Mouse (Mus musculus): ENCODE data around the gene Dnaaf1. TPM values are rescaled to one million over a fixed set of nuclear protein-coding genes. Genes with fewer than 3 reads are reported as not detected.

Dnaaf1 gene
- polyA plus RNA-seq, 1 experiment from 2014 or later: 0.11 TPM

- Histone ChIP-seq H3K9ac (ENCODE audit: low read depth, low read length) (no peak overlapping the region), H3K9me3 (ENCODE audit: control insufficient read depth, low read length) (no peaks in the 10 kb centered on the region), H3K4me1 (ENCODE audit: control insufficient read depth, insufficient read depth, low read length) (no peaks in the 10 kb centered on the region), H3K4me3 (ENCODE audit: low read length) (no peak overlapping the region), H3K27ac (ENCODE audit: low read depth, low read length) (no peak overlapping the region), H3K4me2 (replicated peaks; ENCODE audit: low read depth, low read length) (no peak overlapping the region), H3K36me3 (ENCODE audit: control insufficient read depth, insufficient read depth, low read length) (peaks cover 39% of the 10 kb centered on the region), H3K27me3 (ENCODE audit: control insufficient read depth, insufficient read depth, low read length) (no peaks in the 10 kb centered on the region)
- 78% methylated on average over 11 of the region's 11 CpGs for WGBS
- no peak for ATAC-seq (ENCODE audit: low FRiP score, low TSS enrichment)
Observed at GRCm38 (mm10) chr8:119566367-119566766, 8.7 kb upstream of the Dnaaf1 start.

DNA sequence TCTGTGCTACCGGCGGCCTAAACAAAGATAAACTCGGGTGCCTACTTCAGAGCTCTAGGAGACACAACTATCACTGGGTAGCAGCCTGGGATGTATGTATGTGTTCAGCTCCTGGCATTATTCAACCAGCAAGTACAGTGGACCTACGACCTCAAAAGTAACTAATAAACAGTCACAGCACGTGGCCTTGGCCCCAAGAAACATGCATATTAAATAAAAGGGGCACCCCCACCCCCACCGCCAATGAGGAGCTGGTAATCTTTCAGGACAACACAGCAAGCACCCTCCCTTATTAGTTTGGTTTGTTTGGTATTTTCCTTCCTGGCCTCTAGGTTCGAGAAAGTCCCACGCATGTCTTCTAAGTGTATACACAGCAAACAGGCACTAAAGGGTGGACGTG is 6.8 kb upstream of the Dnaaf1 start:
- peaks cover 30% of the 10 kb centered on the region for H3K36me3 ChIP-seq (ENCODE audit: control insufficient read depth, insufficient read depth, low read length)
- no peak overlapping the region for H3K9ac ChIP-seq (ENCODE audit: low read depth, low read length)
- ATAC-seq (ENCODE audit: low FRiP score, low TSS enrichment): no peak
- no peaks in the 10 kb centered on the region for H3K4me1 ChIP-seq (ENCODE audit: control insufficient read depth, insufficient read depth, low read length)
- 88% methylated on average over 9 of the region's 9 CpGs for WGBS
- H3K9me3 ChIP-seq (ENCODE audit: control insufficient read depth, low read length): no peaks in the 10 kb centered on the region
- no peaks in the 10 kb centered on the region; the same call in 1 of the 2 replicates for H3K27me3 ChIP-seq (ENCODE audit: control insufficient read depth, insufficient read depth, low read length)
- no peak overlapping the region for H3K4me3 ChIP-seq (ENCODE audit: low read length)
- no peak overlapping the region for H3K27ac ChIP-seq (ENCODE audit: low read depth, low read length)
- H3K4me2 ChIP-seq (replicated peaks; ENCODE audit: low read depth, low read length): no peak overlapping the region

GRCm38 (mm10) chr8:119568951-119569350 is 6.1 kb upstream of the Dnaaf1 start:
- no peak overlapping the region for H3K4me3 ChIP-seq (ENCODE audit: low read length)
- H3K9me3 ChIP-seq (ENCODE audit: control insufficient read depth, low read length): no peaks in the 10 kb centered on the region
- H3K4me1 ChIP-seq (ENCODE audit: control insufficient read depth, insufficient read depth, low read length): peaks cover 3% of the 10 kb centered on the region; the same call in 1 of the 2 replicates
- no peaks in the 10 kb centered on the region; the same call in 1 of the 2 replicates for H3K27me3 ChIP-seq (ENCODE audit: control insufficient read depth, insufficient read depth, low read length)
- no peak overlapping the region for H3K9ac ChIP-seq (ENCODE audit: low read depth, low read length)
- H3K36me3 ChIP-seq (ENCODE audit: control insufficient read depth, insufficient read depth, low read length): peaks cover 24% of the 10 kb centered on the region
- WGBS: 75% methylated on average over 7 of the region's 7 CpGs
- ATAC-seq (ENCODE audit: low FRiP score, low TSS enrichment): no peak
- no peak overlapping the region for H3K27ac ChIP-seq (ENCODE audit: low read depth, low read length)
- no peak overlapping the region for H3K4me2 ChIP-seq (replicated peaks; ENCODE audit: low read depth, low read length)

DNA sequence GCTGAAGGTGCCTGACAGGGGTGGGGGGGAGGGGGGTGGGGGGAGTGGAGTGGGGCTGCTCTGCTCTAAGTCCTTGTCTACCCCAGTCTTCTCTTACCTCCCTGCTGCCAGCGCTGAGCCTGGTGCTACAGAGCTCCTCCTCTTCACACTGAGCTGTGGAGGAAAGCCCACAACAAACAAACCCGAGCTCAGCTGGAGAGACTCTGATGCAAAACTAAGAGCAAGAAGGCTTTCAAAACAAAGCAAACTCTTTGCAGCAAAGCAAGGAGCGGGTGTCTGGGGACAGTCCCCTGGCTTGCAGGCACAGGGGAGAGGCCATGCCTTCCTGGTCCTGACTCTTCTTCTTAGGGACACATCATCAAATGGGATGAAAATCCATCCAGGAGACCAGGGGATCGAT is 5.2 kb upstream of the Dnaaf1 start:
- no peak overlapping the region for H3K27ac ChIP-seq (ENCODE audit: low read depth, low read length)
- no peak for ATAC-seq (ENCODE audit: low FRiP score, low TSS enrichment)
- H3K9ac ChIP-seq (ENCODE audit: low read depth, low read length): no peak overlapping the region
- H3K27me3 ChIP-seq (ENCODE audit: control insufficient read depth, insufficient read depth, low read length): no peaks in the 10 kb centered on the region; the same call in 1 of the 2 replicates
- H3K9me3 ChIP-seq (ENCODE audit: control insufficient read depth, low read length): no peaks in the 10 kb centered on the region
- no peak overlapping the region for H3K4me2 ChIP-seq (replicated peaks; ENCODE audit: low read depth, low read length)
- WGBS: 47% methylated on average over 4 of the region's 4 CpGs
- H3K4me1 ChIP-seq (ENCODE audit: control insufficient read depth, insufficient read depth, low read length): peaks cover 5% of the 10 kb centered on the region; the same call in 1 of the 2 replicates
- no peak overlapping the region for H3K4me3 ChIP-seq (ENCODE audit: low read length)
- peaks cover 18% of the 10 kb centered on the region for H3K36me3 ChIP-seq (ENCODE audit: control insufficient read depth, insufficient read depth, low read length)

- H3K9me3 ChIP-seq (ENCODE audit: control insufficient read depth, low read length): no peaks in the 10 kb centered on the region
- no peak for ATAC-seq (ENCODE audit: low FRiP score, low TSS enrichment)
- no peak overlapping the region for H3K4me3 ChIP-seq (ENCODE audit: low read length)
- WGBS: 90% methylated on average over 6 of the region's 6 CpGs
- H3K4me1 ChIP-seq (ENCODE audit: control insufficient read depth, insufficient read depth, low read length): peaks cover 5% of the 10 kb centered on the region; the same call in 1 of the 2 replicates
- no peak overlapping the region for H3K4me2 ChIP-seq (replicated peaks; ENCODE audit: low read depth, low read length)
- H3K9ac ChIP-seq (ENCODE audit: low read depth, low read length): no peak overlapping the region
- no peak overlapping the region for H3K27ac ChIP-seq (ENCODE audit: low read depth, low read length)
- peaks cover 2% of the 10 kb centered on the region; the same call in 1 of the 2 replicates for H3K27me3 ChIP-seq (ENCODE audit: control insufficient read depth, insufficient read depth, low read length)
- H3K36me3 ChIP-seq (ENCODE audit: control insufficient read depth, insufficient read depth, low read length): peaks cover 6% of the 10 kb centered on the region
Observed at GRCm38 (mm10) chr8:119571135-119571534, 3.9 kb upstream of the Dnaaf1 start.

- peaks cover 5% of the 10 kb centered on the region; the same call in 1 of the 2 replicates for H3K4me1 ChIP-seq (ENCODE audit: control insufficient read depth, insufficient read depth, low read length)
- H3K4me2 ChIP-seq (replicated peaks; ENCODE audit: low read depth, low read length): no peak overlapping the region
- no peaks in the 10 kb centered on the region for H3K9me3 ChIP-seq (ENCODE audit: control insufficient read depth, low read length)
- no peak for ATAC-seq (ENCODE audit: low FRiP score, low TSS enrichment)
- 92% methylated on average over 4 of the region's 4 CpGs for WGBS
- H3K27me3 ChIP-seq (ENCODE audit: control insufficient read depth, insufficient read depth, low read length): peaks cover 4% of the 10 kb centered on the region
- no peak overlapping the region for H3K27ac ChIP-seq (ENCODE audit: low read depth, low read length)
- no peak overlapping the region for H3K9ac ChIP-seq (ENCODE audit: low read depth, low read length)
- peaks cover 3% of the 10 kb centered on the region; the same call in 1 of the 2 replicates for H3K36me3 ChIP-seq (ENCODE audit: control insufficient read depth, insufficient read depth, low read length)
- H3K4me3 ChIP-seq (ENCODE audit: low read length): no peak overlapping the region
Observed at GRCm38 (mm10) chr8:119572411-119572810, 2.6 kb upstream of the Dnaaf1 start.

DNA sequence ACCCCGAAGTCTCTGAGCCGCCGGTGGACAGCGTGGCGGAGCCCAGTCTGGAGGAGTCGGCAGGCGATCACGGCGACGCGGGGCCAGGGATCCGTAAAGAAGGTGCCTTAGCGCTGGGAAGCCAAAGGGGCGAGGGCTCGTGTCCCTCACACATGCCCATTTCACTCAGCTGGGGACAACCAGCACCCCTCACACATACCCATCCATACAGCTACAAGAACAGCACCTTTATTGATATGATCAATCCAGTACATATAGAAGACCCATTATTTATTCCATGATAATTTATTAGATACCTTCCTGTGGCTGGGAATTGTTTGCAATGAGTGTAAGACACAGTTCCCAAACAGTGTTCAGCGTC is 311 bp downstream of the Dnaaf1 start:
- Histone ChIP-seq H3K27me3 (ENCODE audit: control insufficient read depth, insufficient read depth, low read length) (peaks cover 4% of the 10 kb centered on the region), H3K9me3 (ENCODE audit: control insufficient read depth, low read length) (no peaks in the 10 kb centered on the region), H3K4me3 (ENCODE audit: low read length) (peak overlapping the region; percentile 70), H3K9ac (ENCODE audit: low read depth, low read length) (peak overlapping the region; percentile 76), H3K27ac (ENCODE audit: low read depth, low read length) (no peak overlapping the region), H3K4me2 (replicated peaks; ENCODE audit: low read depth, low read length) (peak overlapping the region; percentile 98), H3K36me3 (ENCODE audit: control insufficient read depth, insufficient read depth, low read length) (no peaks in the 10 kb centered on the region), H3K4me1 (ENCODE audit: control insufficient read depth, insufficient read depth, low read length) (peaks cover 5% of the 10 kb centered on the region; the same call in 1 of the 2 replicates)
- 1% methylated on average over 16 of the region's 16 CpGs for WGBS
- ATAC-seq (ENCODE audit: low FRiP score, low TSS enrichment): peak; percentile 52; the same call in 1 of the 2 replicates

DNA sequence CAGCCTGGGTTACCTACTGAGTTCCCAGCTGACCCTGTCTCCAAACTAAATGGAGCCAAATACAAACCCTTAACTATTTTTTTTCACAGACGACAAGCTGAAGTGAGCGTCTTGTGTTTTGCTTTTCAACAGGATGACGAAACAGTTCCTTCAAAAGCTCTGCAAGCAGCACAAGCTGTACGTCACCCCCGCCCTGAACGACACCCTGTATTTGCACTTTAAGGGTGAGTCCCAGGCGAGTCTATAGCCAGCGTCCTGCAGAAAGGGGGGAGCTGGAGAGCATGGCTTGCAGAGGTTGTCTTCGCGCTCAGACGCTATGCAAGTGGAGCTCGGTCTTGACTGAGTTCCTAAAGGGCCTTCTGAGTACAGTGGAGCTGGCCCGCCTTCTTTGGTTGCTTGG is 4.1 kb downstream of the Dnaaf1 start:
- no peaks in the 10 kb centered on the region for H3K36me3 ChIP-seq (ENCODE audit: control insufficient read depth, insufficient read depth, low read length)
- H3K27me3 ChIP-seq (ENCODE audit: control insufficient read depth, insufficient read depth, low read length): peaks cover 4% of the 10 kb centered on the region; the same call in 1 of the 2 replicates
- WGBS: 40% methylated on average over 13 of the region's 13 CpGs
- no peak overlapping the region for H3K27ac ChIP-seq (ENCODE audit: low read depth, low read length)
- no peak overlapping the region for H3K4me3 ChIP-seq (ENCODE audit: low read length)
- no peak for ATAC-seq (ENCODE audit: low FRiP score, low TSS enrichment)
- H3K4me1 ChIP-seq (ENCODE audit: control insufficient read depth, insufficient read depth, low read length): peaks cover under 1% of the 10 kb centered on the region; the same call in 1 of the 2 replicates
- no peaks in the 10 kb centered on the region for H3K9me3 ChIP-seq (ENCODE audit: control insufficient read depth, low read length)
- no peak overlapping the region for H3K9ac ChIP-seq (ENCODE audit: low read depth, low read length)
- no peak overlapping the region for H3K4me2 ChIP-seq (replicated peaks; ENCODE audit: low read depth, low read length)

DNA sequence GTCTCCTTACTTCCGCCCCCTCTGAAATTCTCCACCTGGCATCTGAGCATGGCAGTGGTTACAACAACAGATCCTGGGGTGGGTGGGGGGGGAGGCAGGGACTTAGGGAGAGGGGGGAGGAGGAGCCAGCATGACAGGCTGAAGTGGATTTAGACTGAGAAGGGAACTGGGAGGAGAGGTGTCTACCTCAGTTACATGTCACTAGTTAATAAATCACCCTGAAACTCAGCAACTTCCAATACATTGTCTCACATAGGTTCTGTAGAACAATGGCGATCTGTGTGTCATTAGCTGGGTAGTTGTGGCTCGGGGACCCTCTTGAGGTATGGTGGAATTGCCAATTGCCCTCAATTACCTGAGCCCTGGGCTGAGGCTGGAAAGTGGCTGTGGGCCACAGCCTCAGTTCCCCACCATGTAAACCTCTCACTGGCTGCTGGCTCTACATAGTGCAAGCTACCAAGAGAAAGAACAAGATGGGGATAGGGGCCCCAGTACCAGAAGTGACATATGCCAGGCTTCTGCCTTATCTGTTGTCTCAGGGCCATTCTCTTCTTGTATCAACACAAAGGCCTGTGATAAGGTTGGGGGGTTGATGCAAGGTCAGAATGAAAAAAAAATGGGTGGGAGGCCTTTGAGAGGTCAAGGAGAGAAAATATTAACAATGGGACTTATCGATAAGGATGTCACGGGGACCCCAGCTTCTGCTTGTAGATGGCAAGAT is 5.6 kb downstream of the Dnaaf1 start:
- H3K27ac ChIP-seq (ENCODE audit: low read depth, low read length): no peak overlapping the region
- no peak for ATAC-seq (ENCODE audit: low FRiP score, low TSS enrichment)
- H3K27me3 ChIP-seq (ENCODE audit: control insufficient read depth, insufficient read depth, low read length): peaks cover 4% of the 10 kb centered on the region; the same call in 1 of the 2 replicates
- H3K36me3 ChIP-seq (ENCODE audit: control insufficient read depth, insufficient read depth, low read length): no peaks in the 10 kb centered on the region
- no peaks in the 10 kb centered on the region for H3K4me1 ChIP-seq (ENCODE audit: control insufficient read depth, insufficient read depth, low read length)
- no peak overlapping the region for H3K4me2 ChIP-seq (replicated peaks; ENCODE audit: low read depth, low read length)
- no peak overlapping the region for H3K4me3 ChIP-seq (ENCODE audit: low read length)
- H3K9ac ChIP-seq (ENCODE audit: low read depth, low read length): no peak overlapping the region
- H3K9me3 ChIP-seq (ENCODE audit: control insufficient read depth, low read length): no peaks in the 10 kb centered on the region
- WGBS: 75% methylated on average over 5 of the region's 5 CpGs

All from kidney, embryonic 14.5 days (tissue).